Mouse (Mus musculus) limb, embryonic 15.5 days (tissue): ENCODE measurements around the gene Rdh19. TPM values are rescaled to one million over a fixed set of nuclear protein-coding genes. Genes with fewer than 3 reads are reported as not detected.
"Not testable (repeated sequence)": the region's sequence is repeated elsewhere in the genome, so short reads cannot be mapped to it uniquely, and the experiment has no call there.

Experiments used
- ATAC-seq: fragments of 200-750 bp; cut with Nextera tagmentation; 2 replicates; pipeline ENCODE4 v1.8.0; 2017; ENCODE audit warnings: low read depth, moderate TSS enrichment; ENCODE audit not compliant: insufficient number of reproducible peaks, low FRiP score, low TSS enrichment
- H3K27ac ChIP-seq: fragments of 300-500 bp; sonication (generic); 2 replicates; pipeline ENCODE4 v1.5.1; 2015; ENCODE audit warnings: moderate library complexity, mild to moderate bottlenecking, inconsistent platforms
- H3K27me3 ChIP-seq: fragments of 300-500 bp; sonication (generic); 2 replicates; pipeline ENCODE4 v1.6.1; 2015; ENCODE audit warnings: inconsistent platforms
- H3K36me3 ChIP-seq: fragments of 300-500 bp; sonication (generic); 2 replicates; pipeline ENCODE4 v1.6.1; 2015; ENCODE audit warnings: inconsistent platforms
- H3K4me1 ChIP-seq: fragments of 300-500 bp; sonication (generic); 2 replicates; pipeline ENCODE4 v1.6.1; 2015; ENCODE audit warnings: inconsistent platforms
- H3K4me2 ChIP-seq: fragments of 300-500 bp; sonication (generic); 2 replicates; pipeline ENCODE4 v1.6.1; 2015; ENCODE audit warnings: mild to moderate bottlenecking, inconsistent platforms
- H3K4me3 ChIP-seq: fragments of 300-500 bp; sonication (generic); 2 replicates; pipeline ENCODE4 v1.5.1; 2015; ENCODE audit warnings: mild to moderate bottlenecking, inconsistent platforms
- H3K9ac ChIP-seq: fragments of 300-500 bp; sonication (generic); 2 replicates; pipeline ENCODE4 v1.6.1; 2015; ENCODE audit warnings: inconsistent platforms
- H3K9me3 ChIP-seq: fragments of 300-500 bp; sonication (generic); 2 replicates; pipeline ENCODE4 v1.6.1; 2016; ENCODE audit warnings: inconsistent platforms
- WGBS: fragments of 180-500 bp; shearing (Covaris S2); methylation state at CpG from one replicate; pipeline ENCODE4 v1.1.7; 2015; 5-methylcytosine and 5-hydroxymethylcytosine counted together
- polyA plus RNA-seq: library from polyadenylated mRNA; unstranded; fragments of >200 nt; fragmentation: Nextera tagmentation; extraction: Ambion mirVana; gene quantifications from 2 replicates; pipeline ENCODE4 v1.2.1, GENCODE M21; 2015

The Rdh19 gene
- polyA plus RNA-seq, 1 experiment from 2014 or later, result not detected

GRCm38 (mm10) chr10:127886971-127887370 lies 37.2 kb downstream of the Rdh19 start:
- Histone ChIP-seq H3K36me3 (no peaks in the 10 kb centered on the region), H3K27ac (no peak overlapping the region), H3K4me3 (no peak overlapping the region), H3K4me1 (no peaks in the 10 kb centered on the region), H3K27me3 (no peaks in the 10 kb centered on the region), H3K9ac (no peak overlapping the region), H3K9me3 (no peaks in the 10 kb centered on the region), H3K4me2 (no peak overlapping the region)
- 65% methylated on average over 4 of the region's 4 CpGs for WGBS
- no peak for ATAC-seq

DNA sequence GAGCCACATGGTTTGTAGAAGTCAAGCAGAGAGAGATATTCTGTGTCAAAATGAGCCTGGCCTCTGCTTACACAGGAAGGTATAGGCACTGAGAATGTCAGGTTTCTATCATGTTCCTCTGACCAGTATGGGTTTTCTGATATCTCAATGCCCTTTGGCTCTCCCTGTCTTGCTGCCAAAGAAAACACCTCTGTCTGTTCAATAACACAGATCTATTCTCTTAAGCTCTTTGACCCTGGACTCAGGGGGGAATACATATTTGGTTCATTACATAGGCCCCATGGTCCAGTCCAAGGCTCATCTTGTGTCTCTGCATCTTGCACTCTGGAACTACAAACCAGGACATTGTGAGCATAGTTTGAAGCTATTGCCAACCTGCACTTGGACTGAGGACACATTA lies 38.9 kb downstream of the Rdh19 start, which contains the start of gene Rdh7:
TSS of gene Rdh7 (minus strand) at position 213 of the 400 bp plus-strand sequence.
- Histone ChIP-seq H3K9me3 (no peaks in the 10 kb centered on the region), H3K4me2 (no peak within 1 kb of the TSS), H3K4me3 (no peak within 1 kb of the TSS), H3K27ac (no peak within 1 kb of the TSS), H3K36me3 (no peaks in the 10 kb centered on the region), H3K27me3 (no peaks in the 10 kb centered on the region), H3K9ac (no peak within 1 kb of the TSS), H3K4me1 (no peaks in the 10 kb centered on the region)
- no peak for ATAC-seq

DNA sequence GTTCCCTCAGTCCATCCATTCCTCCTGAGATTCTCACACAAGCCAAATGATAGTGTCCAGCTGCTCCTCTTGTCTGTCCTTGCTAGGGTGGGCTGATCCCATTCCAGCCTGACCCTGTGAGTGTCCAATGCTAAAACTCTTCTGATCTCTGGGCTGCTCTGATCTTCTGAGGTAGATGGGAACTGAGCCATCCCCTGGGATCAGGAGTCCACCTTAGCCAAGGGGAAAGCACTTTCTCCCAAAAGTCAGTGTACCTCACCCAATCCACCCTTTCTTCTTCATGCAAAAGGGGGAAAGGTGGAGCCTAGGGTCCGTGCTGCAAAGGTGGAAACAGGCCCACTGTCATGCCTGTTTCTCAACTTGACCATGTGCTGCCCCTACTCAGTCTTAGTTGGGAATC lies 41.8 kb downstream of the Rdh19 start:
- Histone ChIP-seq H3K4me1 (no peaks in the 10 kb centered on the region), H3K36me3 (no peaks in the 10 kb centered on the region), H3K9ac (no peak overlapping the region), H3K27me3 (no peaks in the 10 kb centered on the region), H3K4me2 (no peak overlapping the region), H3K27ac (no peak overlapping the region), H3K9me3 (no peaks in the 10 kb centered on the region), H3K4me3 (no peak overlapping the region)
- 76% methylated on average over 1 of the region's 1 CpGs for WGBS
- ATAC-seq, result no peak

- not testable (repeated sequence) for H3K4me1 ChIP-seq, ATAC-seq, H3K27ac ChIP-seq, H3K4me2 ChIP-seq, H3K27me3 ChIP-seq, H3K36me3 ChIP-seq, H3K4me3 ChIP-seq, H3K9ac ChIP-seq, H3K9me3 ChIP-seq
- WGBS, result 65% methylated on average over 5 of the region's 5 CpGs
These were observed 43.7 kb downstream of the Rdh19 start for GRCm38 (mm10) chr10:127893163-127894022.

GRCm38 (mm10) chr10:127896705-127897104 lies 47.0 kb downstream of the Rdh19 start:
- no peak overlapping the region for H3K4me3 ChIP-seq
- no peaks in the 10 kb centered on the region for H3K9me3 ChIP-seq
- WGBS, result 57% methylated on average over 5 of the region's 5 CpGs
- no peaks in the 10 kb centered on the region for H3K27me3 ChIP-seq
- H3K9ac ChIP-seq, result no peak overlapping the region
- ATAC-seq, result no peak
- no peak overlapping the region for H3K27ac ChIP-seq
- H3K36me3 ChIP-seq, result no peaks in the 10 kb centered on the region
- no peaks in the 10 kb centered on the region for H3K4me1 ChIP-seq
- no peak overlapping the region for H3K4me2 ChIP-seq

DNA sequence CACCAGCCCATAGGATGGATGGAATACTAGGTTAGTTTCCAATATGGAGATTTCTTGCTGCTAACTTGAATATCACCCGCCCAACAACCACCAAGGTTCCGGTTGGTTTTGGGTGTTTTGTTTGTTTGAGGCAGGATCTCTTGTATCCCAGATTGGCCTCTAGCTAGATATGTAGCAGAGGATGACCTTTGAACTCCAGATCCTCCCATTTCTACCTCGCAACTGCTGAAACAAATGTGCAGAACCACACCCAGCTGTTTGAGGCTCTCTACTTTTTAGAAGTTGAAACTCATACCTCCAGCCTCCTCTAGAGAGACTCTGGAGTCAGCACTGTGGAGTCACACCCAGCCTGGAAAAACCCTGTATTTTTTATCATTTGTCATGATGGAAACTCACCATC lies 47.8 kb downstream of the Rdh19 start:
- no peak for ATAC-seq
- Histone ChIP-seq H3K36me3 (no peaks in the 10 kb centered on the region), H3K9ac (no peak overlapping the region), H3K4me3 (no peak overlapping the region), H3K27me3 (no peaks in the 10 kb centered on the region), H3K27ac (no peak overlapping the region; the same call in 1 of the 2 replicates), H3K4me1 (no peaks in the 10 kb centered on the region), H3K4me2 (no peak overlapping the region), H3K9me3 (no peaks in the 10 kb centered on the region)
- 70% methylated on average over 3 of the region's 3 CpGs for WGBS

GRCm38 (mm10) chr10:127898218-127898617 lies 48.5 kb downstream of the Rdh19 start, which contains the start of gene Sdr9c7:
TSS of gene Sdr9c7 (plus strand) at chr10:127898518.
- no peak for ATAC-seq
- H3K4me3 ChIP-seq, result no peak within 1 kb of the TSS
- no peak within 1 kb of the TSS for H3K4me2 ChIP-seq
- H3K27me3 ChIP-seq, result no peaks in the 10 kb centered on the region
- no peak within 1 kb of the TSS for H3K9ac ChIP-seq
- no peaks in the 10 kb centered on the region for H3K9me3 ChIP-seq
- no peaks in the 10 kb centered on the region for H3K36me3 ChIP-seq
- no peaks in the 10 kb centered on the region for H3K4me1 ChIP-seq
- 73% methylated on average over 2 of the region's 2 CpGs for WGBS
- no peak within 1 kb of the TSS; the same call in 1 of the 2 replicates for H3K27ac ChIP-seq

DNA sequence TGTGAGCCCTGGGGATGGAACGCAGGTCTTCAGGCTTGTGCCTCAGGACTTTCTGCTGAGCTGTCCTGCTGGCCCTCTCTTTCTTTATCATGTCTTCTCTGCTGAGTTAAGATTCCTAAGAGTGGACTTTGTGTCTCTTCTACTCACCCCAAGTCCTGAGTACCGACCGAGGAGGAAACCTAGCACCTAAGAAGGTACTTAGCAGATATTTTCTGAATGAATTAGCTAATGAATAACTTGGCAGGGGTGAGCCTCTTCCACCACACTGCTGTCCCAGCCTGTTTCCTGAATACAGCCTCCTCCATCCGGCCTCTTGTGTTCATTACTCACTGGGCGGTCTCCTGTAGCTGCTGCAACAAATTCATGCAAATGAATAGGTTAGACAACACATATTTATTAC lies 50.1 kb downstream of the Rdh19 start:
- ATAC-seq, result no peak
- WGBS, result 72% methylated on average over 5 of the region's 5 CpGs
- Histone ChIP-seq H3K27ac (no peak overlapping the region), H3K36me3 (no peaks in the 10 kb centered on the region), H3K9ac (no peak overlapping the region), H3K4me1 (no peaks in the 10 kb centered on the region), H3K4me2 (no peak overlapping the region), H3K9me3 (no peaks in the 10 kb centered on the region), H3K27me3 (no peaks in the 10 kb centered on the region), H3K4me3 (no peak overlapping the region)

- Histone ChIP-seq H3K27me3 (no peaks in the 10 kb centered on the region), H3K9ac (no peak overlapping the region), H3K27ac (no peak overlapping the region), H3K4me2 (no peak overlapping the region), H3K4me3 (no peak overlapping the region), H3K36me3 (no peaks in the 10 kb centered on the region), H3K9me3 (no peaks in the 10 kb centered on the region), H3K4me1 (no peaks in the 10 kb centered on the region)
- no peak for ATAC-seq
- WGBS, result 84% methylated on average over 4 of the region's 4 CpGs
These were observed 52.0 kb downstream of the Rdh19 start for GRCm38 (mm10) chr10:127901751-127902150.

DNA sequence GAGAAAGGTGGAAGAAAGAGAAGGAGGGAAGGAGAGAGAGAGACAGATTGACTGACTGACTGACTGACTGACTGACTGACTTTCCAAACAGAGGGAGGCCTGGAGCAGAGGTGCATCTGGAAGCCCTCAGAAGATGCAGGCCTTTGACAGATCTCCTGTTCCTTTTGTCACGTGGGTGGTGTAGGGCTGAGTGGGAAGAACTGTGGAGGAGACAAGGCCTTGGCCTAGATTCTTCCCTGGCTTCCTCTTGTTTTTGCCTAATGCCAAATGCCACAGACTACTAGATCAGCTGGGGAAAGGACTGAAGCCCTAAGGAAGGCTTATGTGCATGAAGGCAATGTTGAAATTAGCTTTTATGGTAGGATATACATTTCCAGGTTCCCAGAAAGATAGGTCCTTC lies 53.4 kb downstream of the Rdh19 start:
- no peak overlapping the region for H3K4me2 ChIP-seq
- 45% methylated on average over 1 of the region's 1 CpGs for WGBS

GRCm38 (mm10) chr10:127904718-127905446 lies 55.2 kb downstream of the Rdh19 start:
- H3K4me3 ChIP-seq, result no peak overlapping the region
- no peaks in the 10 kb centered on the region for H3K27me3 ChIP-seq
- no peaks in the 10 kb centered on the region for H3K36me3 ChIP-seq
- H3K9me3 ChIP-seq, result no peaks in the 10 kb centered on the region
- WGBS, result 62% methylated on average over 7 of the region's 7 CpGs
- peak; percentile 52; the same call in 1 of the 2 replicates for ATAC-seq
- no peaks in the 10 kb centered on the region for H3K4me1 ChIP-seq
- no peak overlapping the region for H3K9ac ChIP-seq
- H3K4me2 ChIP-seq, result no peak overlapping the region
- H3K27ac ChIP-seq, result peak overlapping the region; percentile 18; the same call in 1 of the 2 replicates

More for the DNA sequence above, 53.4 kb downstream of the Rdh19 start:
- Histone ChIP-seq H3K36me3 (no peaks in the 10 kb centered on the region), H3K4me1 (no peaks in the 10 kb centered on the region), H3K9ac (no peak overlapping the region), H3K9me3 (no peaks in the 10 kb centered on the region), H3K4me3 (no peak overlapping the region), H3K27ac (no peak overlapping the region), H3K27me3 (no peaks in the 10 kb centered on the region)
- ATAC-seq, result no peak

GRCm38 (mm10) chr10:127906138-127906537 lies 56.4 kb downstream of the Rdh19 start:
- no peak for ATAC-seq
- H3K4me2 ChIP-seq, result no peak overlapping the region
- WGBS, result 85% methylated on average over 2 of the region's 2 CpGs

More at GRCm38 (mm10) chr10:127906138-127906537, 56.4 kb downstream of the Rdh19 start:
- Histone ChIP-seq H3K36me3 (no peaks in the 10 kb centered on the region), H3K4me1 (no peaks in the 10 kb centered on the region), H3K9me3 (no peaks in the 10 kb centered on the region), H3K27me3 (no peaks in the 10 kb centered on the region), H3K4me3 (no peak overlapping the region), H3K27ac (no peak overlapping the region), H3K9ac (no peak overlapping the region)
